Comparison of ENCODE assay signal across 26 mouse cellular contexts in genomic region chr7:68544136-68544535, GRCm38 (mm10).
A peak's percentile ranks its signal among the peaks of the same experiment; 100 is the strongest.
DNase-seq lines count a peak whose midpoint lies in the region; ATAC-seq and TF ChIP-seq lines count a peak whose summit lies in the region.
"Had no signal": no experiment of that assay in that cellular context is flagged by ENCODE, and none has a peak within 500 bp of the region (broad histone marks: within the 10 kb centered on the region; RNA-seq: fewer than 3 reads in every experiment).

No protein-coding gene starts in this region.

- no peaks in the 10 kb centered on the region for H3K27me3 ChIP-seq in forebrain, embryonic 14.5 days (replicated peaks; ENCODE audit: control insufficient read depth, insufficient read depth, low read length)
- no peaks in the 10 kb centered on the region for H3K27me3 ChIP-seq in forebrain, embryonic 10.5 days (ENCODE audit: poor library complexity, severe bottlenecking)
- no peaks in the 10 kb centered on the region for H3K27me3 ChIP-seq in intestine, embryonic 14.5 days (replicated peaks; ENCODE audit: control insufficient read depth, insufficient read depth, low read length)
- no peaks in the 10 kb centered on the region for H3K27me3 ChIP-seq in intestine, postnatal 0 days (replicated peaks; ENCODE audit: control insufficient read depth, insufficient read depth, low read length)
- H3K27me3 ChIP-seq in midbrain, embryonic 15.5 days (replicated peaks): no peaks in the 10 kb centered on the region
- no peaks in the 10 kb centered on the region for H3K27me3 ChIP-seq in midbrain, embryonic 11.5 days (ENCODE audit: control insufficient read depth, insufficient read depth, low read length)
- H3K27me3 ChIP-seq: embryonic facial prominence, embryonic 13.5 days; forebrain, embryonic 13.5 days; heart, embryonic 15.5 days; kidney, embryonic 15.5 days; liver, embryonic 15.5 days; megakaryocyte, embryonic 14.5 days had no signal

- ATAC-seq in forebrain, embryonic 14.5 days: no peak
- no peak for ATAC-seq in intestine, embryonic 14.5 days (replicated peaks; ENCODE audit: low FRiP score, low TSS enrichment, low read depth)
- no peak for ATAC-seq in intestine, postnatal 0 days
- 0 out of 2 replicates have a peak, but pooled peaks have one; percentile 30 for ATAC-seq in midbrain, embryonic 15.5 days (replicated peaks)
- ATAC-seq in midbrain, embryonic 11.5 days (ENCODE audit: low FRiP score): no peak
- ATAC-seq: CD4-positive, CD25-positive, alpha-beta regulatory T cell, adult 4 months; forebrain, embryonic 13.5 days; intestine, embryonic 16.5 days had no signal

- no peaks in the 10 kb centered on the region for H3K36me3 ChIP-seq in forebrain, embryonic 14.5 days (ENCODE audit: control insufficient read depth, insufficient read depth, low read length)
- no peaks in the 10 kb centered on the region for H3K36me3 ChIP-seq in forebrain, embryonic 10.5 days (replicated peaks)
- no peaks in the 10 kb centered on the region for H3K36me3 ChIP-seq in intestine, embryonic 14.5 days (ENCODE audit: control insufficient read depth, insufficient read depth, low read length)
- no peaks in the 10 kb centered on the region for H3K36me3 ChIP-seq in intestine, postnatal 0 days (ENCODE audit: control insufficient read depth, insufficient read depth)
- H3K36me3 ChIP-seq in midbrain, embryonic 15.5 days (replicated peaks): no peaks in the 10 kb centered on the region
- H3K36me3 ChIP-seq in midbrain, embryonic 11.5 days (ENCODE audit: control insufficient read depth, insufficient read depth, low read length): no peaks in the 10 kb centered on the region
- H3K36me3 ChIP-seq: embryonic facial prominence, embryonic 13.5 days; heart, embryonic 15.5 days; kidney, embryonic 15.5 days; limb, embryonic 10.5 days; liver, embryonic 15.5 days had no signal

- 75% methylated on average over 11 of the region's 11 CpGs for WGBS in forebrain, embryonic 14.5 days
- WGBS in forebrain, embryonic 10.5 days: 91% methylated on average over 11 of the region's 11 CpGs
- WGBS in intestine, embryonic 14.5 days: 74% methylated on average over 11 of the region's 11 CpGs
- 76% methylated on average over 11 of the region's 11 CpGs for WGBS in intestine, postnatal 0 days
- WGBS in midbrain, embryonic 15.5 days: 63% methylated on average over 11 of the region's 11 CpGs
- 89% methylated on average over 11 of the region's 11 CpGs for WGBS in midbrain, embryonic 11.5 days

- no peaks in the 10 kb centered on the region for H3K9me3 ChIP-seq in forebrain, embryonic 14.5 days (replicated peaks; ENCODE audit: control insufficient read depth, low read length)
- H3K9me3 ChIP-seq in forebrain, embryonic 10.5 days: no peaks in the 10 kb centered on the region
- no peaks in the 10 kb centered on the region for H3K9me3 ChIP-seq in intestine, embryonic 14.5 days (ENCODE audit: control insufficient read depth, low read length)
- no peaks in the 10 kb centered on the region for H3K9me3 ChIP-seq in intestine, postnatal 0 days (ENCODE audit: control insufficient read depth)
- no peaks in the 10 kb centered on the region for H3K9me3 ChIP-seq in midbrain, embryonic 15.5 days
- H3K9me3 ChIP-seq in midbrain, embryonic 11.5 days (ENCODE audit: control insufficient read depth, low read length): no peaks in the 10 kb centered on the region
- H3K9me3 ChIP-seq: embryonic facial prominence, embryonic 13.5 days; forebrain, embryonic 13.5 days; heart, embryonic 15.5 days; kidney, embryonic 15.5 days; limb, embryonic 10.5 days; liver, embryonic 15.5 days had no signal

- peak; percentile 7 for DNase-seq in forebrain, embryonic 14.5 days (ENCODE audit: low spot score)
- no peak for DNase-seq in forebrain, embryonic 10.5 days (ENCODE audit: extremely low spot score, low spot score)
- peak; percentile 47 for DNase-seq in intestine, embryonic 14.5 days (ENCODE audit: low spot score)
- no peak for DNase-seq in midbrain, embryonic 11.5 days (ENCODE audit: low spot score, missing footprints)
- DNase-seq in right cerebral cortex, adult 2 months (ENCODE audit: low spot score in 2 of 2): no peak
- DNase-seq: adrenal gland, postnatal 25 days; cerebellum, adult 11-12 months; embryo, embryonic 11 days; gastrocnemius, adult 2 months; heart, postnatal 36 days; layer of hippocampus, adult 9-11 months; liver; lung, postnatal 14 days; thymus, postnatal 14 days had no signal

- H3K4me2 ChIP-seq in forebrain, embryonic 14.5 days (ENCODE audit: low read length): no peak overlapping the region
- no peak overlapping the region for H3K4me2 ChIP-seq in intestine, embryonic 14.5 days (ENCODE audit: low read length)
- no peak overlapping the region for H3K4me2 ChIP-seq in intestine, postnatal 0 days (replicated peaks; ENCODE audit: low read depth)
- no peak overlapping the region for H3K4me2 ChIP-seq in midbrain, embryonic 15.5 days
- H3K4me2 ChIP-seq in midbrain, embryonic 11.5 days: no peak overlapping the region
- H3K4me2 ChIP-seq: embryonic facial prominence, embryonic 13.5 days; forebrain, embryonic 13.5 days; heart, embryonic 15.5 days; kidney, embryonic 15.5 days; liver, embryonic 15.5 days had no signal

- TF ChIP-seq CTCF in intestine, postnatal 0 days (IDR thresholded peaks at IDR 0.05; ENCODE audit: low read depth): no peak

- no peak overlapping the region for H3K4me3 ChIP-seq in forebrain, embryonic 14.5 days (ENCODE audit: low read depth, low read length)
- no peak overlapping the region for H3K4me3 ChIP-seq in forebrain, embryonic 10.5 days
- H3K4me3 ChIP-seq in intestine, embryonic 14.5 days (ENCODE audit: low read depth, low read length): no peak overlapping the region
- no peak overlapping the region for H3K4me3 ChIP-seq in intestine, postnatal 0 days (ENCODE audit: low read depth, low read length)
- no peak overlapping the region for H3K4me3 ChIP-seq in midbrain, embryonic 15.5 days
- no peak overlapping the region for H3K4me3 ChIP-seq in midbrain, embryonic 11.5 days (ENCODE audit: low read depth, low read length)
- H3K4me3 ChIP-seq: embryonic facial prominence, embryonic 13.5 days; erythroblast, embryonic 14.5 days; forebrain, embryonic 13.5 days; gastrocnemius, adult 2 months; heart, embryonic 15.5 days; kidney, embryonic 15.5 days; limb, embryonic 10.5 days; liver, embryonic 15.5 days; megakaryocyte, embryonic 14.5 days had no signal

- no peak overlapping the region for H3K9ac ChIP-seq in forebrain, embryonic 14.5 days (ENCODE audit: low read length)
- no peak overlapping the region for H3K9ac ChIP-seq in intestine, embryonic 14.5 days (ENCODE audit: low read length)
- H3K9ac ChIP-seq in intestine, postnatal 0 days (ENCODE audit: low read depth, low read length): no peak overlapping the region
- no peak overlapping the region for H3K9ac ChIP-seq in midbrain, embryonic 15.5 days
- no peak overlapping the region for H3K9ac ChIP-seq in midbrain, embryonic 11.5 days (ENCODE audit: low read length)
- H3K9ac ChIP-seq: embryonic facial prominence, embryonic 13.5 days; forebrain, embryonic 13.5 days; heart, embryonic 15.5 days; kidney, embryonic 15.5 days; liver, embryonic 15.5 days had no signal

- no peak overlapping the region for H3K27ac ChIP-seq in forebrain, embryonic 14.5 days (ENCODE audit: low read depth, low read length)
- no peak overlapping the region for H3K27ac ChIP-seq in forebrain, embryonic 10.5 days
- no peak overlapping the region for H3K27ac ChIP-seq in intestine, embryonic 14.5 days (ENCODE audit: low read depth)
- no peak overlapping the region for H3K27ac ChIP-seq in intestine, postnatal 0 days (ENCODE audit: low read depth, low read length)
- H3K27ac ChIP-seq in midbrain, embryonic 15.5 days: no peak overlapping the region
- H3K27ac ChIP-seq in midbrain, embryonic 11.5 days (ENCODE audit: low read depth, low read length): no peak overlapping the region
- H3K27ac ChIP-seq: embryonic facial prominence, embryonic 13.5 days; forebrain, embryonic 13.5 days; gastrocnemius, adult 2 months; heart, embryonic 15.5 days; kidney, embryonic 15.5 days; limb, embryonic 10.5 days; liver, embryonic 15.5 days had no signal

- H3K4me1 ChIP-seq in forebrain, embryonic 14.5 days (ENCODE audit: control insufficient read depth, insufficient read depth, low read length): no peaks in the 10 kb centered on the region
- H3K4me1 ChIP-seq in forebrain, embryonic 10.5 days: no peaks in the 10 kb centered on the region
- no peaks in the 10 kb centered on the region for H3K4me1 ChIP-seq in intestine, embryonic 14.5 days (replicated peaks; ENCODE audit: control insufficient read depth, insufficient read depth, low read length)
- H3K4me1 ChIP-seq in intestine, postnatal 0 days (replicated peaks; ENCODE audit: control insufficient read depth, insufficient read depth, low read length): no peaks in the 10 kb centered on the region
- H3K4me1 ChIP-seq in midbrain, embryonic 15.5 days: no peaks in the 10 kb centered on the region
- no peaks in the 10 kb centered on the region for H3K4me1 ChIP-seq in midbrain, embryonic 11.5 days (ENCODE audit: control insufficient read depth, insufficient read depth, low read length)
- H3K4me1 ChIP-seq: embryonic facial prominence, embryonic 13.5 days; forebrain, embryonic 13.5 days; kidney, embryonic 15.5 days; liver, embryonic 15.5 days; megakaryocyte, embryonic 14.5 days had no signal

Comparison
In these comparisons a context has a peak if more than half of its experiments do, and no peak if none do; other contexts are left out.
1. DNase-seq: peak in forebrain, embryonic 14.5 days (single experiment) and intestine, embryonic 14.5 days (single experiment); none in forebrain, embryonic 10.5 days (single experiment), midbrain, embryonic 11.5 days (single experiment) and right cerebral cortex, adult 2 months (0 of 2).